9 mouse cellular contexts compared by ENCODE assay signal in genomic region chr9:40834569-40834968, GRCm38 (mm10). TPM values are rescaled to one million over a fixed set of nuclear protein-coding genes. Genes with fewer than 3 reads are reported as not detected.
A peak's percentile ranks its signal among the peaks of the same experiment; 100 is the strongest.
DNase-seq lines count a peak whose midpoint lies in the region; ATAC-seq lines count a peak whose summit lies in the region.
"Had no signal": no experiment of that assay in that cellular context is flagged by ENCODE, and none has a peak within 500 bp of the region (broad histone marks: within the 10 kb centered on the region; RNA-seq: fewer than 3 reads in every experiment).

No protein-coding gene starts in this region.

- no peaks in the 10 kb centered on the region for H3K9me3 ChIP-seq in hindbrain, embryonic 11.5 days (ENCODE audit: control insufficient read depth, low read length)
- H3K9me3 ChIP-seq in hindbrain, embryonic 13.5 days = no peaks in the 10 kb centered on the region
- H3K9me3 ChIP-seq in forebrain, embryonic 15.5 days = no peaks in the 10 kb centered on the region
- no peaks in the 10 kb centered on the region for H3K9me3 ChIP-seq in hindbrain, embryonic 15.5 days
- H3K9me3 ChIP-seq in limb, embryonic 10.5 days (replicated peaks) = no peaks in the 10 kb centered on the region
- H3K9me3 ChIP-seq: stomach, embryonic 15.5 days had no signal

- 7% methylated on average over 12 of the region's 12 CpGs for WGBS in hindbrain, embryonic 11.5 days
- WGBS in hindbrain, embryonic 13.5 days = 10% methylated on average over 12 of the region's 12 CpGs
- WGBS in forebrain, embryonic 15.5 days = 5% methylated on average over 12 of the region's 12 CpGs
- WGBS in hindbrain, embryonic 15.5 days = 8% methylated on average over 12 of the region's 12 CpGs
- 7% methylated on average over 12 of the region's 12 CpGs for WGBS in limb, embryonic 10.5 days

- no peak for ATAC-seq in hindbrain, embryonic 11.5 days (ENCODE audit: low FRiP score)
- ATAC-seq in hindbrain, embryonic 13.5 days (ENCODE audit: low FRiP score) = no peak
- ATAC-seq in forebrain, embryonic 15.5 days (replicated peaks) = 0 out of 2 replicates have a peak, but pooled peaks have one; percentile 29
- ATAC-seq in hindbrain, embryonic 15.5 days (ENCODE audit: low FRiP score, low read depth) = no peak

- H3K27me3 ChIP-seq in hindbrain, embryonic 11.5 days (ENCODE audit: control insufficient read depth, insufficient read depth, low read length) = no peaks in the 10 kb centered on the region
- peaks cover 7% of the 10 kb centered on the region for H3K27me3 ChIP-seq in hindbrain, embryonic 13.5 days
- H3K27me3 ChIP-seq in forebrain, embryonic 15.5 days = no peaks in the 10 kb centered on the region
- H3K27me3 ChIP-seq in hindbrain, embryonic 15.5 days = no peaks in the 10 kb centered on the region
- no peaks in the 10 kb centered on the region for H3K27me3 ChIP-seq in limb, embryonic 10.5 days (ENCODE audit: low read depth, poor library complexity, severe bottlenecking)
- H3K27me3 ChIP-seq: stomach, embryonic 15.5 days had no signal

- H3K4me1 ChIP-seq in hindbrain, embryonic 11.5 days (replicated peaks; ENCODE audit: control insufficient read depth, insufficient read depth, low read length) = no peaks in the 10 kb centered on the region
- no peaks in the 10 kb centered on the region for H3K4me1 ChIP-seq in hindbrain, embryonic 13.5 days (replicated peaks)
- no peaks in the 10 kb centered on the region for H3K4me1 ChIP-seq in forebrain, embryonic 15.5 days
- H3K4me1 ChIP-seq in hindbrain, embryonic 15.5 days (replicated peaks) = no peaks in the 10 kb centered on the region
- peaks cover 11% of the 10 kb centered on the region for H3K4me1 ChIP-seq in limb, embryonic 10.5 days
- H3K4me1 ChIP-seq: stomach, embryonic 15.5 days had no signal

- H3K4me3 ChIP-seq in hindbrain, embryonic 11.5 days (ENCODE audit: low read depth, low read length) = no peak overlapping the region
- no peak overlapping the region for H3K4me3 ChIP-seq in hindbrain, embryonic 13.5 days
- no peak overlapping the region for H3K4me3 ChIP-seq in forebrain, embryonic 15.5 days
- no peak overlapping the region for H3K4me3 ChIP-seq in hindbrain, embryonic 15.5 days
- no peak overlapping the region for H3K4me3 ChIP-seq in limb, embryonic 10.5 days
- H3K4me3 ChIP-seq: stomach, embryonic 15.5 days had no signal

- H3K9ac ChIP-seq in hindbrain, embryonic 11.5 days (ENCODE audit: low read depth, low read length) = no peak overlapping the region
- H3K9ac ChIP-seq in hindbrain, embryonic 13.5 days = no peak overlapping the region
- H3K9ac ChIP-seq in forebrain, embryonic 15.5 days (replicated peaks) = no peak overlapping the region
- H3K9ac ChIP-seq in hindbrain, embryonic 15.5 days = no peak overlapping the region
- H3K9ac ChIP-seq: stomach, embryonic 15.5 days had no signal

- no peaks in the 10 kb centered on the region for H3K36me3 ChIP-seq in hindbrain, embryonic 11.5 days (ENCODE audit: control insufficient read depth, insufficient read depth, low read length)
- H3K36me3 ChIP-seq in hindbrain, embryonic 13.5 days = no peaks in the 10 kb centered on the region
- H3K36me3 ChIP-seq in forebrain, embryonic 15.5 days = no peaks in the 10 kb centered on the region
- H3K36me3 ChIP-seq in hindbrain, embryonic 15.5 days = no peaks in the 10 kb centered on the region
- H3K36me3 ChIP-seq in limb, embryonic 10.5 days = no peaks in the 10 kb centered on the region
- H3K36me3 ChIP-seq: stomach, embryonic 15.5 days had no signal

- no peak overlapping the region for H3K4me2 ChIP-seq in hindbrain, embryonic 11.5 days (replicated peaks; ENCODE audit: low read depth, low read length)
- H3K4me2 ChIP-seq in hindbrain, embryonic 13.5 days = no peak overlapping the region
- H3K4me2 ChIP-seq in forebrain, embryonic 15.5 days (replicated peaks) = no peak overlapping the region
- H3K4me2 ChIP-seq in hindbrain, embryonic 15.5 days = 0 out of 2 replicates have a peak overlapping the region, but pooled peaks have one; percentile 6
- H3K4me2 ChIP-seq: stomach, embryonic 15.5 days had no signal

- DNase-seq in hindbrain, embryonic 11.5 days (ENCODE audit: low spot score) = peak; percentile 92
- DNase-seq in c-Kit-negative CD71-positive TER-119-positive erythroid progenitor cells, embryonic 14.5 days (ENCODE audit: low read depth, low spot score) = peak; percentile 27
- peak; percentile 94 for DNase-seq in limb, embryonic 10.5 days (ENCODE audit: low spot score)
- DNase-seq in natural killer cell, adult 2 months (ENCODE audit: low spot score in 2 of 2) = peak; percentile 39 to 69
- DNase-seq in spleen, postnatal 4 days (ENCODE audit: low spot score in 2 of 2) = peak; percentile 65 to 91

- no peak overlapping the region for H3K27ac ChIP-seq in hindbrain, embryonic 11.5 days (ENCODE audit: low read depth, low read length)
- no peak overlapping the region for H3K27ac ChIP-seq in hindbrain, embryonic 13.5 days
- no peak overlapping the region for H3K27ac ChIP-seq in forebrain, embryonic 15.5 days (replicated peaks)
- H3K27ac ChIP-seq in hindbrain, embryonic 15.5 days (replicated peaks) = no peak overlapping the region
- H3K27ac ChIP-seq in limb, embryonic 10.5 days = no peak overlapping the region
- H3K27ac ChIP-seq: stomach, embryonic 15.5 days had no signal

RNA-seq across cellular contexts. Expression of gene Hspa8, which starts 33.8 kb away (rescaled TPM):
- 3,718 and 3,764 TPM in 2 replicates for polyA plus RNA-seq in hindbrain, embryonic 11.5 days (2014; fragmentation: Nextera tagmentation; extraction: Ambion mirVana)
- polyA plus RNA-seq in hindbrain, embryonic 13.5 days (2015; fragmentation: Nextera tagmentation; extraction: Ambion mirVana) = 2,762 and 2,865 TPM in 2 replicates
- polyA plus RNA-seq in forebrain, embryonic 15.5 days (2015; fragmentation: Nextera tagmentation; extraction: Ambion mirVana) = 3,198 TPM in 2 replicates
- 3,140 and 3,153 TPM in 2 replicates for polyA plus RNA-seq in hindbrain, embryonic 15.5 days (2015; fragmentation: Nextera tagmentation; extraction: Ambion mirVana)
- polyA plus RNA-seq in limb, embryonic 10.5 days (2016; fragmentation: Nextera tagmentation; extraction: Ambion mirVana) = 3,450 and 4,164 TPM in 2 replicates

RNA-seq across cellular contexts. Expression of gene Bsx, which starts 39.4 kb away (rescaled TPM):
- not detected in 2 replicates for polyA plus RNA-seq in hindbrain, embryonic 11.5 days (2014; fragmentation: Nextera tagmentation; extraction: Ambion mirVana)
- not detected in 2 replicates for polyA plus RNA-seq in hindbrain, embryonic 13.5 days (2015; fragmentation: Nextera tagmentation; extraction: Ambion mirVana)
- polyA plus RNA-seq in forebrain, embryonic 15.5 days (2015; fragmentation: Nextera tagmentation; extraction: Ambion mirVana) = 0.91 and 2.9 TPM in 2 replicates
- polyA plus RNA-seq in hindbrain, embryonic 15.5 days (2015; fragmentation: Nextera tagmentation; extraction: Ambion mirVana) = not detected in 2 replicates
- not detected in 2 replicates for polyA plus RNA-seq in limb, embryonic 10.5 days (2016; fragmentation: Nextera tagmentation; extraction: Ambion mirVana)
- polyA plus RNA-seq: stomach, embryonic 15.5 days had no signal

Comparison
In these comparisons a context has a peak if more than half of its experiments do, and no peak if none do; other contexts are left out.
1. DNase-seq: peak in every context shown above with its lines; median percentile 94 in limb, embryonic 10.5 days; 92 in hindbrain, embryonic 11.5 days; 78 in spleen, postnatal 4 days; 54 in natural killer cell, adult 2 months; 27 in c-Kit-negative CD71-positive TER-119-positive erythroid progenitor cells, embryonic 14.5 days.